10 mouse cellular contexts compared by ENCODE assay signal in the genomic region with DNA sequence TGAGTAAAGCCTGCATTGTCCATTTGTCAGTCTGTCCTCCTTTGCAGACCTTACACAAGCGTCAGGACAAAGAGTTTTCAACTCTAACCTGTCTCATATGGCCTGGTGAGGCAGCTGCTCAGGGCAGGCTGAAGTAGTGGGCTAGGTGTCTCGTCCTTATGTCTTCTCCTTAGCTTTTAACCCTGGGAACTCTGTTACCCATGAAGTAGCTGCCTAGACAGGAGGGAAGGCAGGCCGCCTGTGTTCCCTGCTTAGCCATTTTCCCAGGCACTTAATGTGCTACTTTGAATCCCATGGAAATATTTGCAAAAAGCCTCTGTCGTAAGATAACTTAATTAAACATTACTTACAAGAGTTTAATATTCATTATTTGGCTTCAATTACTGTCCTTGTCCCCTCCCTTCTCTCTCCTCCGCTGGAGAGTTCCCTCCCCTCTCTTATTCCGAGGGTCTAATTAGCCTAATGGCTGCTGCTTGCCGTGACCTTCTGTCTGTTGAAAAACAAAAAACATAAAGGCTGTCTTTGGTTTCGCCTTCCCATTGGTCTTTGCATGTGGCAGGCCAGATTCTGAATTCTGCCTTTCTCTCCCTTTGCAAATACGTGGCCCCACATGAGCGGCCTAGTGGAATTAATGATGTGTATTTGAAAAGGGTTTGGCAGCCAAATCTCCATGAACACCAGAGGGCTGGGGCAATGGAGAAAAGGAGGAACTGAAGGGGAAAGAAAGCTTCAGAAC.
DNase-seq lines count a peak whose midpoint lies in the region; ATAC-seq lines count a peak whose summit lies in the region.
"Had no signal": no experiment of that assay in that cellular context is flagged by ENCODE, and none has a peak within 500 bp of the region (broad histone marks: within the 10 kb centered on the region; RNA-seq: fewer than 3 reads in every experiment).

No protein-coding gene starts in this region.

- DNase-seq in lung, adult 18-20 months, result no peak
- peak; percentile 68 for DNase-seq in forebrain, embryonic 10.5 days (ENCODE audit: extremely low spot score, low spot score)
- peak; percentile 23 to 48 for DNase-seq in layer of hippocampus, adult 8-10 months (ENCODE audit: low spot score in 2 of 2)
- no peak for DNase-seq in heart, postnatal 14 days
- no peak for DNase-seq in MN1 (ENCODE audit: low spot score)

- peak overlapping the region; percentile 44; the same call in 1 of the 2 replicates for H3K27ac ChIP-seq in lung, embryonic 15.5 days
- peak overlapping the region; percentile 74 for H3K27ac ChIP-seq in forebrain, embryonic 10.5 days
- H3K27ac ChIP-seq in neural tube, embryonic 14.5 days (ENCODE audit: low read depth, low read length), result no peak overlapping the region
- H3K27ac ChIP-seq: embryonic facial prominence, embryonic 15.5 days; heart, embryonic 13.5 days; liver, embryonic 15.5 days had no signal

- H3K9ac ChIP-seq in lung, embryonic 15.5 days, result no peak overlapping the region
- no peak overlapping the region for H3K9ac ChIP-seq in neural tube, embryonic 14.5 days (replicated peaks; ENCODE audit: low read depth, low read length)
- H3K9ac ChIP-seq: embryonic facial prominence, embryonic 15.5 days; heart, embryonic 13.5 days; liver, embryonic 15.5 days had no signal

- peak; percentile 39; the same call in 1 of the 2 replicates for ATAC-seq in lung, embryonic 15.5 days (ENCODE audit: borderline replicate concordance, extremely low read depth, low FRiP score, low TSS enrichment)
- peak; percentile 90 for ATAC-seq in neural tube, embryonic 14.5 days (ENCODE audit: low read depth)

- no peaks in the 10 kb centered on the region for H3K36me3 ChIP-seq in lung, embryonic 15.5 days
- no peaks in the 10 kb centered on the region for H3K36me3 ChIP-seq in forebrain, embryonic 10.5 days (replicated peaks)
- no peaks in the 10 kb centered on the region for H3K36me3 ChIP-seq in neural tube, embryonic 14.5 days (ENCODE audit: control insufficient read depth, insufficient read depth, low read length)
- H3K36me3 ChIP-seq: embryonic facial prominence, embryonic 15.5 days; heart, embryonic 13.5 days; liver, embryonic 15.5 days had no signal

- no peaks in the 10 kb centered on the region for H3K9me3 ChIP-seq in lung, embryonic 15.5 days
- no peaks in the 10 kb centered on the region for H3K9me3 ChIP-seq in forebrain, embryonic 10.5 days
- no peaks in the 10 kb centered on the region for H3K9me3 ChIP-seq in neural tube, embryonic 14.5 days (ENCODE audit: control insufficient read depth, low read length)
- H3K9me3 ChIP-seq: embryonic facial prominence, embryonic 15.5 days; heart, embryonic 13.5 days; liver, embryonic 15.5 days had no signal

- no peaks in the 10 kb centered on the region for H3K27me3 ChIP-seq in lung, embryonic 15.5 days
- peaks cover 58% of the 10 kb centered on the region for H3K27me3 ChIP-seq in forebrain, embryonic 10.5 days (ENCODE audit: poor library complexity, severe bottlenecking)
- H3K27me3 ChIP-seq in neural tube, embryonic 14.5 days (ENCODE audit: control insufficient read depth, insufficient read depth, low read length), result no peaks in the 10 kb centered on the region
- H3K27me3 ChIP-seq: embryonic facial prominence, embryonic 15.5 days; heart, embryonic 13.5 days; liver, embryonic 15.5 days had no signal

- H3K4me3 ChIP-seq in lung, embryonic 15.5 days, result no peak overlapping the region
- peak overlapping the region; percentile 6; the same call in 1 of the 2 replicates for H3K4me3 ChIP-seq in forebrain, embryonic 10.5 days
- H3K4me3 ChIP-seq in neural tube, embryonic 14.5 days (ENCODE audit: low read depth, low read length), result no peak overlapping the region
- H3K4me3 ChIP-seq: embryonic facial prominence, embryonic 15.5 days; heart, embryonic 13.5 days; liver, embryonic 15.5 days had no signal

- peaks cover 3% of the 10 kb centered on the region for H3K4me1 ChIP-seq in lung, embryonic 15.5 days
- peaks cover 28% of the 10 kb centered on the region for H3K4me1 ChIP-seq in forebrain, embryonic 10.5 days
- no peaks in the 10 kb centered on the region for H3K4me1 ChIP-seq in neural tube, embryonic 14.5 days (ENCODE audit: control insufficient read depth, insufficient read depth, low read length)
- H3K4me1 ChIP-seq: embryonic facial prominence, embryonic 15.5 days; heart, embryonic 13.5 days; liver, embryonic 15.5 days had no signal

- 46% methylated on average over 10 of the region's 10 CpGs for WGBS in lung, embryonic 15.5 days
- 24% methylated on average over 10 of the region's 10 CpGs for WGBS in forebrain, embryonic 10.5 days
- 12% methylated on average over 10 of the region's 10 CpGs for WGBS in neural tube, embryonic 14.5 days

- no peak overlapping the region for H3K4me2 ChIP-seq in lung, embryonic 15.5 days
- no peak overlapping the region for H3K4me2 ChIP-seq in neural tube, embryonic 14.5 days (ENCODE audit: low read depth, low read length)
- H3K4me2 ChIP-seq: embryonic facial prominence, embryonic 15.5 days; heart, embryonic 13.5 days; liver, embryonic 15.5 days had no signal

- intact Hi-C loops in heart, postnatal 14 days (cut with DNase I), result no loop called here

Comparison
In these comparisons a context has a peak if more than half of its experiments do, and no peak if none do; other contexts are left out.
1. DNase-seq: peak in forebrain, embryonic 10.5 days (single experiment) and layer of hippocampus, adult 8-10 months (2 of 2); none in lung, adult 18-20 months (0 of 2), heart, postnatal 14 days (0 of 2) and MN1 (single experiment).